Mouse (Mus musculus): Measurements from ENCODE around the gene Actg1. TPM values are rescaled to one million over a fixed set of nuclear protein-coding genes. Genes with fewer than 3 reads are reported as not detected.
A peak's percentile ranks its signal among the peaks of the same experiment; 100 is the strongest.
"Not testable (repeated sequence)": the region's sequence is repeated elsewhere in the genome, so short reads cannot be mapped to it uniquely, and the experiment has no call there.

Gene Actg1
- polyA plus RNA-seq, 1 experiment from 2014 or later, result 4,418 TPM

DNA sequence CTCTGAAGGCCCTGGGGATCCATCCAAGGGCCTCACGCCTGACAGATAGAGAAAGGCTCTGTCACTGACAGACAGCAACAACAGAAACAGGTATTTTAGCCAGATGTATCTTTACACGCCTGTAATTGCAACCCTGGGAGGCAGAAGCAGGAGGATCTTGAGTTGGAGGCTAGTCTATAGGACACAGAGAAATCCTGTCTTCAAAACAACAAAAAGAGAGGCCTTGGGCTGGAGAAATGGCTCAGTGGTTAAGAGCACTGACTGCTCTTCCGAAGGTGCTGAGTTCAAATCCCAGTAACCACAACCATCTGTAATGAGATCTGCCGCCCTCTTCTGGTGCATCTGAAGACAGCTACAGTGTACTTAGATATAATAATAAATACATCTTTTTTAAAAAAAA, 8.6 kb upstream of the Actg1 start:
- Histone ChIP-seq H3K27ac (no peak overlapping the region), H3K4me2 (no peak overlapping the region), H3K27me3 (replicated peaks) (no peaks in the 10 kb centered on the region), H3K4me1 (peaks cover 38% of the 10 kb centered on the region), H3K36me3 (replicated peaks) (no peaks in the 10 kb centered on the region), H3K9ac (no peak overlapping the region), H3K9me3 (no peaks in the 10 kb centered on the region), H3K4me3 (no peak overlapping the region)
- WGBS, result 91% methylated on average over 4 of the region's 4 CpGs
- ATAC-seq (replicated peaks), result no peak

GRCm38 (mm10) chr11:120356319-120356840, 8.0 kb upstream of the Actg1 start:
- H3K4me1 ChIP-seq, result peaks cover 43% of the 10 kb centered on the region
- no peak overlapping the region for H3K4me3 ChIP-seq
- 82% methylated on average over 15 of the region's 15 CpGs for WGBS
- H3K4me2 ChIP-seq, result no peak overlapping the region
- no peak for ATAC-seq (replicated peaks)
- H3K27me3 ChIP-seq (replicated peaks), result no peaks in the 10 kb centered on the region
- H3K9ac ChIP-seq, result no peak overlapping the region
- no peaks in the 10 kb centered on the region for H3K9me3 ChIP-seq
- no peak overlapping the region for H3K27ac ChIP-seq
- no peaks in the 10 kb centered on the region for H3K36me3 ChIP-seq (replicated peaks)

DNA sequence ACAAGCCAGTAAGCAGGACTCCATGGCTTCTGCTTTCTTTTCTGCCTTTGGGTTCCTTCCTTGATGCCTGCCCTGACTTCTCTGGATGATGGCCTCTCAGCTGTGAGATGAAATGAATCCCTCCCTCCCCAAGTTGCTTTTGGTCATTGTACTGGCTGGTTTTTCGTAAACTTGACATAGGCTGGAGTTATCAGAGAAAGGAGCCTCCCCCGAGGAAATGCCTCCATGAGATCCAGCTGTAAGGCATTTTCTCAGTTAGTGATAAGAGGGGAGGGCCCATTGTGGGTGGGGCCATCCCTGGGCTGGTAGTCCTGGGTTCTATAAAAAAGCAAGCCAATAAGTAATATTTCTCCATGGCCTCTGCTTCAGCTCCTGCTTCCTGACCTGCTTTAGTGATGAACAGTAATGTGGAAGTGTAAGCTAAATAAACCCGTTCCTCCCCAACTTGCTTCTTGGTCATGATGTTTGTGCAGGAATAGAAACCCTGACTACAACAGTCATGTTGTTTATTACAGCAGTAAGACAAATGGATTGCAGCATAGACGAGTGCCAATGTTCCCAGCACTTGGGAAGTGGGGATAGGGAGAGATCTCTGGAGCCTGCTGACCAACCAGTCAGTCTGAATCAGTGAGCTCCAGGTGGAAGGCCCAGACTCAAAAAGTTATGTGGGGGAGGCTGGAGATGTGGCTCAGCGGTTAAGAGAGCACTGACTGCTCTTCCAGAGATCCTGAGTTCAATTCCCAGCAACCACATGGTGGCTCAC, 7.1 kb upstream of the Actg1 start:
- Histone ChIP-seq H3K27me3 (replicated peaks) (no peaks in the 10 kb centered on the region), H3K9ac (no peak overlapping the region), H3K4me1 (peaks cover 52% of the 10 kb centered on the region), H3K4me2 (no peak overlapping the region), H3K9me3 (no peaks in the 10 kb centered on the region), H3K27ac (no peak overlapping the region), H3K36me3 (replicated peaks) (no peaks in the 10 kb centered on the region), H3K4me3 (no peak overlapping the region)
- ATAC-seq (replicated peaks), result no peak
- WGBS, result 85% methylated on average over 5 of the region's 5 CpGs

DNA sequence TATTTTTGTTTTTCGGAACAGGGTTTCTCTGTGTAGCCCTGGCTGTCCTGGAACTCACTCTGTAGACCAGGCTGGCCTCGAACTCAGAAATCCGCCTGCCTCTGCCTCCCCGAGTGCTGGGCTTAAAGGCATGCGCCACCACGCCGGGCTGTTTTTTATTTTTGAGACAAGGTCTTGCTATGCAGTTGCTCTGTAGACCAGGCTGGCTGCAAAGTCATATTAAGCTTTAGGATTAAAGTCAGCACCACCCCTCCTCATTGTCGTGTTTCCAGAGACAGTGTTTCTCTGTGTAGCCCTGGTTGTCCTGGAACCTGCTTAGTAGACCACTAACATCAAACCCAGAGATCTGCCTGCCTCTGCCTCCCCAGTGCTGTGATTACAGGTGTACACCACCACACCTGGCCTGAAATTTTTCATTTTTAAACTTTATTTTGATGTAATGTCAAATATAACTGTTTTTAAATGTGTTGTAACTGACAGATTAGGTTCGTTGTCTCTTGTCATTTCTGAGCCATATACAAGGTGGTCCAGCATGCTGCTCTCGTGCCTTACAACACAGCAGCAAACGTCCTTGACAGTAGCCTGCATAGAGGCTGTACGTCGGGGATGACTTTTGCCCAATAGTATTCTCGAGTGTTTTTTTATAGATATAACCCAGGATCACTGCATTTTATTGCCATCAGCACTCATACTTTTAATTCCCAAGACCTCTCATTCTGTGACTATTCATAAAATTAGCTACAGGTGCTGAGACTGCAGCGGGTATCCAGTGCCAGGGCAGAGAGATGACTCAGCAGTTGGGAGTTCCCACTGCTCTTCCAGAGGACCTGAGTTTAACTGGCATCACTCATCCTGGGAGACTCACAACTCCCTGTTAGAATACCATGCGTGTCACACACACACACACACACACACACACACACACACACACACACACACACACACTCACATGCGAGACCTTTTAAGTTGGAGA, 6.2 kb upstream of the Actg1 start:
- Histone ChIP-seq H3K4me1 (peaks cover 54% of the 10 kb centered on the region), H3K9me3 (no peaks in the 10 kb centered on the region), H3K36me3 (replicated peaks) (no peaks in the 10 kb centered on the region), H3K4me2 (no peak overlapping the region), H3K9ac (no peak overlapping the region), H3K4me3 (no peak overlapping the region), H3K27ac (no peak overlapping the region), H3K27me3 (replicated peaks) (no peaks in the 10 kb centered on the region)
- ATAC-seq (replicated peaks), result no peak
- WGBS, result 91% methylated on average over 17 of the region's 17 CpGs

- Histone ChIP-seq H3K4me1 (peaks cover 53% of the 10 kb centered on the region), H3K4me3 (no peak overlapping the region), H3K4me2 (no peak overlapping the region; the same call in 1 of the 2 replicates), H3K9me3 (no peaks in the 10 kb centered on the region), H3K9ac (no peak overlapping the region), H3K36me3 (replicated peaks) (no peaks in the 10 kb centered on the region), H3K27ac (no peak overlapping the region), H3K27me3 (replicated peaks) (no peaks in the 10 kb centered on the region)
- no peak for ATAC-seq (replicated peaks)
- 29% methylated on average over 26 of the region's 26 CpGs for WGBS
Measured at GRCm38 (mm10) chr11:120353500-120354303, 5.4 kb upstream of the Actg1 start.

- Histone ChIP-seq H3K27me3 (replicated peaks) (no peaks in the 10 kb centered on the region), H3K4me1 (peaks cover 43% of the 10 kb centered on the region), H3K9ac (no peak overlapping the region)
Measured at GRCm38 (mm10) chr11:120352571-120353290, 4.4 kb upstream of the Actg1 start.

GRCm38 (mm10) chr11:120352093-120352350, 3.7 kb upstream of the Actg1 start:
- not testable (repeated sequence) for H3K9me3 ChIP-seq; H3K36me3 ChIP-seq (replicated peaks); ATAC-seq (replicated peaks); H3K9ac ChIP-seq; H3K27me3 ChIP-seq (replicated peaks); H3K4me3 ChIP-seq; H3K4me2 ChIP-seq
- H3K4me1 ChIP-seq, result peaks cover 38% of the 10 kb centered on the region
- WGBS, result 91% methylated on average over 5 of the region's 5 CpGs
- peak overlapping the region; percentile 100; the same call in 1 of the 2 replicates for H3K27ac ChIP-seq

More at GRCm38 (mm10) chr11:120352571-120353290, 4.4 kb upstream of the Actg1 start:
- Histone ChIP-seq H3K4me3 (no peak overlapping the region), H3K4me2 (no peak overlapping the region), H3K9me3 (no peaks in the 10 kb centered on the region), H3K36me3 (replicated peaks) (no peaks in the 10 kb centered on the region), H3K27ac (peak overlapping the region; percentile 100)
- no peak for ATAC-seq (replicated peaks)
- 73% methylated on average over 13 of the region's 13 CpGs for WGBS

- Histone ChIP-seq H3K4me3 (0 out of 2 replicates have a peak overlapping the region, but pooled peaks have one; percentile 2), H3K27me3 (replicated peaks) (no peaks in the 10 kb centered on the region), H3K9me3 (no peaks in the 10 kb centered on the region), H3K27ac (peak overlapping the region; percentile 100), H3K4me2 (peak overlapping the region; percentile 82), H3K4me1 (peaks cover 38% of the 10 kb centered on the region), H3K36me3 (replicated peaks) (no peaks in the 10 kb centered on the region), H3K9ac (0 out of 2 replicates have a peak overlapping the region, but pooled peaks have one; percentile 100)
- 90% methylated on average over 10 of the region's 10 CpGs for WGBS
- ATAC-seq (replicated peaks), result no peak
Measured at GRCm38 (mm10) chr11:120351250-120352092, 3.1 kb upstream of the Actg1 start.

GRCm38 (mm10) chr11:120350711-120351110, 2.4 kb upstream of the Actg1 start:
- Histone ChIP-seq H3K9me3 (no peaks in the 10 kb centered on the region), H3K4me2 (peak overlapping the region; percentile 82), H3K27me3 (replicated peaks) (no peaks in the 10 kb centered on the region), H3K4me1 (peaks cover 38% of the 10 kb centered on the region), H3K36me3 (replicated peaks) (no peaks in the 10 kb centered on the region), H3K9ac (peak overlapping the region; percentile 100), H3K27ac (peak overlapping the region; percentile 100), H3K4me3 (peak overlapping the region; percentile 100)
- 18% methylated on average over 11 of the region's 11 CpGs for WGBS
- ATAC-seq (replicated peaks), result no peak

DNA sequence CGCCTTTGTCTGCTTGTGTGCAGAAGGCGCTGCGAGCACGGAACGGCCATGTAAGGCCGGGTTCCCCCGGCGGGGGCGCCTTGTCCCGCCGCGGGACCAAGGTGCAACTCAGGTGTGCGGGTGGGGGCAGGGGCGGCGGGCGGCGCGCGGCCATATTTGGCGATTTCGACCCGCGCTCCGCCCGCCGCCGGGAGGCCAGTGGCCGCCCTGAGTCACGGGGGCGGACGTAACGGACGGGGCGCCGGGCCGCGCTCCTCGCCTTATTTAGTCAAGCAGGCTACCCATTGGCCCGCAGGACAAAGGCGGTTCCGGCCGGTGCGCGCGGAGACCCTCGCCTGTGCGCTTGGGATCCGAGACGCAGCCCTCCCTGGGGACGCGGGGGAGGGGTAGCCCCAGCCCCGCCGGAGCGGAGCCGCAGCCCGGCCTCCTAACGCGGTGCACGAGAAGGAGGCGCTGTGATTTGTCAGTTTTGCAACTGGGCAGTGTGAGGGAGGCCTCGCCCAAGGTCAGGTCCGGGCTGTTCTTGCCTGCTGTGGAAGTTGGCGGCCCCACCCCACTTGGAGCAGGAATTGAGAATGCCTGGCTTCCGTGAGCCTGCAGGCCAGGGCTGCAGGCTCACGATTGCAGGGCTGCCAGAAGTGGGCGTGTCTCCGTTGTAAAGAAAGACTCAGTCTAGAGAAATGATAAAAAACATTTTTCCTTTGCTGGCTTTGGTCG, 1.8 kb upstream of the Actg1 start:
- under 1% methylated on average over 68 of the region's 68 CpGs for WGBS
- Histone ChIP-seq H3K9ac (peak overlapping the region; percentile 100), H3K27me3 (replicated peaks) (no peaks in the 10 kb centered on the region), H3K4me2 (peak overlapping the region; percentile 82), H3K4me3 (peak overlapping the region; percentile 100), H3K9me3 (no peaks in the 10 kb centered on the region), H3K4me1 (peaks cover 42% of the 10 kb centered on the region), H3K27ac (peak overlapping the region; percentile 100), H3K36me3 (replicated peaks) (peaks cover 4% of the 10 kb centered on the region; the same call in 1 of the 2 replicates)
- peak; percentile 75 for ATAC-seq (replicated peaks)

Measured in midbrain, embryonic 15.5 days (tissue).